Mouse (Mus musculus) B cell, adult (primary cell): Measurements from ENCODE around the gene Ppp2r1b. TPM values are rescaled to one million over a fixed set of nuclear protein-coding genes. Genes with fewer than 3 reads are reported as not detected.

ENCODE experiments used
- total RNA-seq: library from RNA; stranded (reverse); gene quantifications from 4 replicates; pipeline ENCODE4 v1.2.4, GENCODE M21; 2023; ENCODE audit not compliant: inconsistent age

Gene Ppp2r1b
- 40.3 to 50.9 TPM (median 46.0 TPM) in 4 replicates for total RNA-seq

GRCm38 (mm10) chr9:50845081-50845480 is at the start of gene Ppp2r1b:
Ppp2r1b (plus strand) TSS chr9:50845301.

Other genes starting within 250 kb of the Ppp2r1b start
- gene Sdhd, start 241.5 kb upstream of the Ppp2r1b start, total RNA-seq = 51.3 to 59.6 TPM (median 55.6 TPM) in 4 replicates
- gene Timm8b, start 241.4 kb upstream of the Ppp2r1b start, total RNA-seq = 52.2 to 55.4 TPM (median 53.6 TPM) in 4 replicates
- 0.78 to 2.2 TPM in 2 of 4 replicates, not detected in the others for gene Pih1d2, start 228.0 kb upstream of the Ppp2r1b start, total RNA-seq
- gene Nkapd1, start 227.8 kb upstream of the Ppp2r1b start, total RNA-seq = 27.3 to 32.1 TPM (median 29.3 TPM) in 4 replicates
- gene Dlat, start 185.5 kb upstream of the Ppp2r1b start, total RNA-seq = 22.5 to 35.4 TPM (median 31.0 TPM) in 4 replicates
- not detected in 4 replicates for gene Dixdc1, start 105.8 kb upstream of the Ppp2r1b start, total RNA-seq
- gene 2310030G06Rik, start 98.8 kb upstream of the Ppp2r1b start, total RNA-seq = not detected in 4 replicates
- not detected in 4 replicates for gene Cryab, start 94.0 kb upstream of the Ppp2r1b start, total RNA-seq
- not detected in 4 replicates for gene Hspb2, start 92.9 kb upstream of the Ppp2r1b start, total RNA-seq
- gene Fdxacb1, start 77.1 kb upstream of the Ppp2r1b start, total RNA-seq = 14.8 to 23.6 TPM (median 16.3 TPM) in 4 replicates
- 25.1 to 27.8 TPM (median 26.5 TPM) in 4 replicates for gene Alg9, start 70.3 kb upstream of the Ppp2r1b start, total RNA-seq
- 21.2 to 30.0 TPM (median 25.0 TPM) in 4 replicates for gene 1110032A03Rik, start 69.8 kb upstream of the Ppp2r1b start, total RNA-seq
- gene Sik2, start 163.8 kb downstream of the Ppp2r1b start, total RNA-seq = 28.2 to 38.2 TPM (median 33.3 TPM) in 4 replicates
- gene Btg4, start 215.6 kb downstream of the Ppp2r1b start, total RNA-seq = not detected in 4 replicates
- gene Layn, start 231.8 kb downstream of the Ppp2r1b start, total RNA-seq = not detected in 4 replicates